Mouse (Mus musculus) liver (tissue): ENCODE data around the gene Fam214a.
A peak's percentile ranks its signal among the peaks of the same experiment; 100 is the strongest.

Source experiments
- DNase-seq: peaks from one replicate; pipeline ENCODE4 v3.0.0-alpha.2; 2020; ENCODE audit warnings: mixed read lengths

The Fam214a gene

GRCm38 (mm10) chr9:74953265-74953958 is 728 bp downstream of the Fam214a start:
- peak; percentile 56 for DNase-seq

- DNase-seq: no peak
These were observed 1.2 kb downstream of the Fam214a start for GRCm38 (mm10) chr9:74953959-74954279.

- DNase-seq: no peak
These were observed 1.7 kb downstream of the Fam214a start for GRCm38 (mm10) chr9:74954387-74954786.

GRCm38 (mm10) chr9:74960630-74961029 is 7.9 kb downstream of the Fam214a start:
- DNase-seq: no peak

GRCm38 (mm10) chr9:74961073-74961575 is 8.4 kb downstream of the Fam214a start:
- DNase-seq: no peak

- DNase-seq: no peak
These were observed 11.3 kb downstream of the Fam214a start for GRCm38 (mm10) chr9:74963953-74964352.

- DNase-seq: no peak
These were observed 12.2 kb downstream of the Fam214a start for GRCm38 (mm10) chr9:74964866-74965384.

- DNase-seq: no peak
These were observed 13.5 kb downstream of the Fam214a start for GRCm38 (mm10) chr9:74966200-74966599.

- DNase-seq: no peak
These were observed 16.2 kb downstream of the Fam214a start for GRCm38 (mm10) chr9:74968647-74969428.

GRCm38 (mm10) chr9:74970591-74970990 is 17.9 kb downstream of the Fam214a start:
- DNase-seq: no peak

GRCm38 (mm10) chr9:74971191-74971976 is 18.7 kb downstream of the Fam214a start:
- no peak for DNase-seq

- no peak for DNase-seq
These were observed 20.1 kb downstream of the Fam214a start for GRCm38 (mm10) chr9:74972736-74973135.

- no peak for DNase-seq
These were observed 20.5 kb downstream of the Fam214a start for GRCm38 (mm10) chr9:74973154-74973553.

GRCm38 (mm10) chr9:74974758-74975157 is 22.1 kb downstream of the Fam214a start:
- DNase-seq: no peak

- DNase-seq: no peak
These were observed 22.7 kb downstream of the Fam214a start for GRCm38 (mm10) chr9:74975416-74975815.

GRCm38 (mm10) chr9:74975911-74976563 is 23.4 kb downstream of the Fam214a start:
- peak; percentile 74 for DNase-seq

- no peak for DNase-seq
These were observed 24.6 kb downstream of the Fam214a start for GRCm38 (mm10) chr9:74977251-74977650.

GRCm38 (mm10) chr9:74977962-74978361 is 25.3 kb downstream of the Fam214a start:
- DNase-seq: no peak

- no peak for DNase-seq
These were observed 26.2 kb downstream of the Fam214a start for GRCm38 (mm10) chr9:74978868-74979267.

- DNase-seq: no peak
These were observed 26.7 kb downstream of the Fam214a start for GRCm38 (mm10) chr9:74979371-74979770.

- no peak for DNase-seq
These were observed 27.2 kb downstream of the Fam214a start for GRCm38 (mm10) chr9:74979866-74980265.

- DNase-seq: no peak
These were observed 29.0 kb downstream of the Fam214a start for GRCm38 (mm10) chr9:74981663-74982111.
